Mouse (Mus musculus) neural tube, embryonic 14.5 days (tissue): Measurements from ENCODE around the gene Gng8. TPM values are rescaled to one million over a fixed set of nuclear protein-coding genes. Genes with fewer than 3 reads are reported as not detected.

ENCODE experiments used
- ATAC-seq: fragments of 200-750 bp; cut with Nextera tagmentation; 2 replicates; pipeline ENCODE4 v1.8.0; 2017; ENCODE audit warnings: low read depth, mild to moderate bottlenecking, moderate TSS enrichment, moderate library complexity
- H3K27ac ChIP-seq: fragments of 300-500 bp; sonication (generic); 2 replicates; pipeline ENCODE4 v1.5.1; 2014; ENCODE audit warnings: low read depth, mild to moderate bottlenecking, control low read depth, low read length, moderate library complexity, mixed read lengths
- H3K27me3 ChIP-seq: fragments of 300-500 bp; sonication (generic); 2 replicates; pipeline ENCODE4 v1.6.1; 2014; ENCODE audit warnings: low read length; ENCODE audit not compliant: control insufficient read depth, insufficient read depth
- H3K36me3 ChIP-seq: fragments of 300-500 bp; sonication (generic); 2 replicates; pipeline ENCODE4 v1.6.1; 2014; ENCODE audit warnings: low read length, mixed read lengths; ENCODE audit not compliant: control insufficient read depth, insufficient read depth
- H3K4me1 ChIP-seq: fragments of 300-500 bp; sonication (generic); 2 replicates; pipeline ENCODE4 v1.6.1; 2014; ENCODE audit warnings: low read length; ENCODE audit not compliant: control insufficient read depth, insufficient read depth
- H3K4me2 ChIP-seq: fragments of 300-500 bp; sonication (generic); 2 replicates; pipeline ENCODE4 v1.6.1; 2014; ENCODE audit warnings: mild to moderate bottlenecking, low read depth, low read length, control low read depth
- H3K4me3 ChIP-seq: fragments of 300-500 bp; sonication (generic); 2 replicates; pipeline ENCODE4 v1.5.1; 2014; ENCODE audit warnings: low read depth, low read length, control low read depth, mixed read lengths
- H3K9ac ChIP-seq: fragments of 300-500 bp; sonication (generic); replicated peaks from 2 replicates; pipeline ENCODE4 v1.6.1; 2014; ENCODE audit warnings: low read depth, mild to moderate bottlenecking, control low read depth, low read length, mixed read lengths
- H3K9me3 ChIP-seq: fragments of 300-500 bp; sonication (generic); 2 replicates; pipeline ENCODE4 v1.6.1; 2016; ENCODE audit warnings: low read length; ENCODE audit not compliant: control insufficient read depth
- WGBS: fragments of 180-500 bp; shearing (Covaris S2); extraction: QIAGEN DNeasy Blood & Tissue Kit; methylation state at CpG from one replicate; pipeline ENCODE4 v1.1.7; 2014; 5-methylcytosine and 5-hydroxymethylcytosine counted together
- polyA plus RNA-seq: library from polyadenylated mRNA; unstranded; fragments of >200 nt; fragmentation: Nextera tagmentation; extraction: Ambion mirVana; gene quantifications from 2 replicates; pipeline ENCODE4 v1.2.1, GENCODE M21; 2014

Gng8 gene
- polyA plus RNA-seq, result 0.39 and 9.8 TPM in 2 replicates

DNA sequence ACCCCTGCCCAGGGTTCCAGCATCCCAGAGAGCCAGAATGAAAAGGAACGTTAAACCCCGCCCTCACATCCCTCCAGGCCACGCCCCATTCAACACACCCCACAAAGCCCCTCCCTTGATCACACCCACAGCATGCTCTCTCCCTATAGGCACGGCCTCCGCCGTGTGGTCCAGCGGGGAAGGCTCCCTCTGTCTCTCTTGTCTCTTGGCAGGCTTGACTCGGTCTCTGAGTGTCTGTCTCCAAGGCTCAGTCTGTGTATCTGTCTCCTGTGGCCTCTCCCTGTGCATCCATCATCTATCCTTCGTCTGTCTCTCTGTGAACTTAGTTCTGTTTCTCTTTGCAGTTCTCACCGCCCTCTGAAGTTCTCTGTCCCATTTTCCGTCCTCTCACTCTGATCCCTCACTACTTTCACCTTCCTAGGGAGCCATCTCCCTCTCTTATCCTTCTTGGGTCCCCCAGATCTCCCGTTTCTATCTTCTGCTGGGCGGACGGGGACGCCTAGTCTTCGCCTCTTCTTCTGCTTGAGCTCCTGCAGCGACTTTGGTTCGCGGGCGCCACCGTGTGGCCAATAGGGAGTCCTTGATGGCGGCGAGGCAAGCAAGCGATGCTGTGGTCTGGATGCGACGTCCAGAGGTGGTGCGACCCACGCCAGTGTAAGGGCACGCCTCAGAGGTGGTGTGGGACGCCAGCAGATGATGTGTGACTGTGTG is at the start of gene Gng8:
Gene Gng8, plus strand, starts transcription at position 146 of the 711 bp plus-strand sequence.
- peaks cover 8% of the 10 kb centered on the region for H3K27me3 ChIP-seq
- under 1% methylated on average over 30 of the region's 30 CpGs for WGBS
- H3K27ac ChIP-seq, result no peak within 1 kb of the TSS
- peak within 1 kb of the TSS; percentile 55 for H3K4me2 ChIP-seq
- no peak within 1 kb of the TSS; the same call in 1 of the 2 replicates for H3K9ac ChIP-seq
- peak within 1 kb of the TSS; percentile 20; the same call in 1 of the 2 replicates for H3K4me3 ChIP-seq
- peak; percentile 65 for ATAC-seq
- H3K36me3 ChIP-seq, result no peaks in the 10 kb centered on the region
- H3K4me1 ChIP-seq, result peaks cover 11% of the 10 kb centered on the region; the same call in 1 of the 2 replicates
- no peaks in the 10 kb centered on the region for H3K9me3 ChIP-seq

DNA sequence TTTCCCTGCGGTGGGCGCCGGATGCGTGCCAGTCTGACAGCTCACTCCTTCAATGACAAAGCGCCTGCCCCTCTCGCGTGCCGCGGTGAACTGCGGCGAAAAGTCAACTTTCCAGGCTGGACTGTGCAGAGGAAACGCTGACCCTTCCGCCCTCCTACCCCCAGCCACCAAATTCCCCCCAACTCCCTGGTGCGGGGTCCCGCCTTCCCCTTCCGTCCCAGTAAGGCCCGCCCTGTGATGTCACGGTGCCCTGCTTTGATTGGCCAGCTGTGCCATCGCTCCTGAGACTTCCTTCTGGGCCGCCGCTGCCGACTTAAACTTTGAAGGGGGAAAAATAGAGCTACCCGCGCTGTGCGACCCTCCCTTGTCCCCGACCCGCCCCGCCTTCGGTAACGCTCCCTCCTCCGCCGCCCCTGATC is 48.9 kb upstream of the Gng8 start, which contains the start of gene Prkd2:
Gene Prkd2, plus strand, starts transcription at position 258 of the 419 bp plus-strand sequence.
- WGBS, result under 1% methylated on average over 29 of the region's 32 CpGs
- Histone ChIP-seq H3K36me3 (peaks cover 32% of the 10 kb centered on the region), H3K9ac (peak within 1 kb of the TSS; percentile 58), H3K9me3 (no peaks in the 10 kb centered on the region), H3K27ac (peak within 1 kb of the TSS; percentile 48), H3K4me3 (peak within 1 kb of the TSS; percentile 54), H3K4me1 (peaks cover 15% of the 10 kb centered on the region), H3K4me2 (peak within 1 kb of the TSS; percentile 84), H3K27me3 (no peaks in the 10 kb centered on the region)
- peak; percentile 92 for ATAC-seq

DNA sequence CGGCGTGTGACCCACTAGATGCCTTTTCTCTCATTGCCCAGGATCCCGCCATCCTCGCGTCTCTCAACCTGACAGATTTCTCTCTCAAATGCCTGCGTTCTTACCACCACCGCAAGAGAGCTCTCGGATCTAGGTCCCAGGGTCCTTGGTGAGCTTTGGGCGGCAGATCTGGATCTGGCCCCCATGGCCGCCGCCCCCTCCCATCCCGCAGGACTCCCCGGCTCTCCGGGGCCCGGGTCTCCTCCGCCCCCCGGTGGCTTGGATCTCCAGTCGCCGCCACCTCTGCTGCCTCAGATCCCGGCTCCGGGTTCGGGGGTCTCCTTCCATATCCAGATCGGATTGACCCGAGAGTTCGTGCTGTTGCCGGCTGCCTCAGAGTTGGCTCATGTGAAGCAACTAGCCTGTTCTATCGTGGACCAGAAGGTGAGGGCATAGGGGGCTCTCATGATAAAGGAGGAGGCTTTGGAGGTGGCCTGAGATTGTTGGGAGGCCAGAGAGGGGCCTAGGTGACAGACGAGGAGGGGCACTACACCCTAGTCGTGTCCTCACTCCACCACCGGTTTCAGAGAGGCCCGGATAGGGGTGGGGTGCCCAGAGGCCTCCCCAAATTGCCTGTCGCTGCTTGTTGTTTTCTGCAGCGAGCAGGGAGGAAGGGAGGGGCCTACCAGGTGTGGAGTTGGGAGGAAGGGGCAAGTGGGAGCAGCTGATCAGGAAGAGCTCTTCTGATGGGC is 48.0 kb upstream of the Gng8 start:
- peak; percentile 5; the same call in 1 of the 2 replicates for ATAC-seq
- peak overlapping the region; percentile 58 for H3K9ac ChIP-seq
- H3K9me3 ChIP-seq, result no peaks in the 10 kb centered on the region
- peaks cover 15% of the 10 kb centered on the region for H3K4me1 ChIP-seq
- no peak overlapping the region; the same call in 1 of the 2 replicates for H3K27ac ChIP-seq
- H3K4me2 ChIP-seq, result peak overlapping the region; percentile 84
- H3K27me3 ChIP-seq, result no peaks in the 10 kb centered on the region
- H3K4me3 ChIP-seq, result peak overlapping the region; percentile 54
- 2% methylated on average over 33 of the region's 33 CpGs for WGBS
- H3K36me3 ChIP-seq, result peaks cover 23% of the 10 kb centered on the region

DNA sequence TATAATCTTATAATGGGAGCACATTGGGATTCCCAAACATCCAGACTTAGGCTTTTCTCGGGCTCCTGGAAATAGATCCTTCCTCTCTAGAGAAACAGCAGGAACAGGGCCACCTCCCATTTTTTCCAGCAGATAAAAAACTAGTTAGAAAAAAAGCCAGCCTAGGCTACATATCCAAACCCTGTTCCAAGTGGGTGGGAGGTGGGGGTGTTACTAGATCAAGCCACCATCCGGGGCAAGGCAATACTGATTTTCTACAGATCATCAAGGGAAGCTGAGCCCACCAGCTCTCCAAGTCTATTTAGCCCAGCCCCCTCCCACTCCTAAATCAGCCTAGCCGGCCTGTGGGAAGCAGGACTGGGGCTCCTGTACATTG is 46.9 kb upstream of the Gng8 start:
- H3K27ac ChIP-seq, result no peak overlapping the region

DNA sequence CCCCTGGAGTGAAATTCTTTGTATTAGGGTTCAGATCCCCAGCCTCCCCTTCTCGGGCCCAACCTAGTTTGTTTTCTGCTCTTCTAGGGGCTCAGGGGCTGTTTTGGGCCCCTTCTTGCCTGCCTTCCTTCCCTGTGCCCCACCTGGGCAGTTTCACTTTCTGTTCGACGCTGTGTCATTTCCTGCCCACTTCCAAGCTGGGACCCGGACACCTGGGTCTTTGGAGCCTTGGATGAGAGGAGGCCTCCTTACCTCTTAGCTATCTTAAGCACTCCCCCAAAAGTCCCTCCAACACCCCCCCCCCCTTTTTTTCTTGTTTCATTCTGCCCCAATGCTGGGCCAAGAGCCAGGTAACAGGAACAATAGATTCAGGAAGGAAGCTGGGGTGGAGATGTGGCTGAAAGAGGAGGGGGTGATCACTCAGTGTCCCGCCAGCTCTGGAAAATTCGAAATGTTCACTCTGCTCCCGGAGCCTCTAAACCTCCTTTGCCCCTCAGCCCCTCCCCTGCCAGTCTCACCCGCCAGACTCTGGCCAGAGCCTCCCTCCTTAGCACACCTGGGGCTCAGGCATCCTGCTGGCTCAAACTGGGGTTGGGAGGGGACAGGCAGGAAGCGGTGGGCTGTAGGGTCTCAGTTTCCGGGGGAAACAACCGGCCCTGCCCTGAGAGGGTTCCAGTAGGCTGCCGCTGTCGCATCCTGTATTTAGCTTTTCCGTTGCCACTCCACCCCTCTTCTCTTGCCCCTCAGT is 46.3 kb upstream of the Gng8 start:
- peak overlapping the region; percentile 17; the same call in 1 of the 2 replicates for H3K4me2 ChIP-seq
- H3K4me3 ChIP-seq, result no peak overlapping the region; the same call in 1 of the 2 replicates
- H3K9ac ChIP-seq, result peak overlapping the region; percentile 22; the same call in 1 of the 2 replicates
- WGBS, result 41% methylated on average over 14 of the region's 14 CpGs
- H3K27ac ChIP-seq, result no peak overlapping the region
- H3K9me3 ChIP-seq, result no peaks in the 10 kb centered on the region
- peaks cover 15% of the 10 kb centered on the region for H3K4me1 ChIP-seq
- ATAC-seq, result no peak
- no peaks in the 10 kb centered on the region for H3K27me3 ChIP-seq
- H3K36me3 ChIP-seq, result peaks cover 7% of the 10 kb centered on the region

More for the DNA sequence above, 46.9 kb upstream of the Gng8 start:
- Histone ChIP-seq H3K4me2 (peak overlapping the region; percentile 84; the same call in 1 of the 2 replicates), H3K27me3 (no peaks in the 10 kb centered on the region), H3K4me1 (peaks cover 15% of the 10 kb centered on the region), H3K9ac (peak overlapping the region; percentile 22; the same call in 1 of the 2 replicates), H3K9me3 (no peaks in the 10 kb centered on the region), H3K36me3 (peaks cover 12% of the 10 kb centered on the region), H3K4me3 (no peak overlapping the region; the same call in 1 of the 2 replicates)
- WGBS, result 59% methylated on average over 3 of the region's 3 CpGs
- no peak for ATAC-seq

DNA sequence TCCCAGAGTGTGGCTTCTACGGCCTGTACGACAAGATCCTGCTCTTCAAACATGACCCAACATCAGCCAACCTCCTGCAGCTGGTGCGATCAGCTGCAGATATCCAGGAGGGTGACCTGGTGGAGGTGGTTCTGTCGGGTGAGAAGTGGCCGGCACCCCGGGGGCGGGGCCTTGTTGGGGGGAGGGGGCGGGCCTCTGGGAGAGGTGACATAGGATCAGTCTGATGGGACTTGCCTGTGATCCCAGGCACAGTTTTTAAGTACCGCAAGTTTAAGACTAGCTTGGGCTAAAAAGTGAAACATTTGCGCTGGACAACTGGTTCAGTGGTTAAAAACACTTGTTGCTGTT is 45.8 kb upstream of the Gng8 start:
- Histone ChIP-seq H3K4me1 (peaks cover 15% of the 10 kb centered on the region), H3K27ac (no peak overlapping the region), H3K9ac (no peak overlapping the region), H3K4me2 (0 out of 2 replicates have a peak overlapping the region, but pooled peaks have one; percentile 17), H3K27me3 (no peaks in the 10 kb centered on the region), H3K4me3 (no peak overlapping the region), H3K9me3 (no peaks in the 10 kb centered on the region), H3K36me3 (peaks cover 1% of the 10 kb centered on the region; the same call in 1 of the 2 replicates)
- no peak for ATAC-seq
- WGBS, result 39% methylated on average over 10 of the region's 10 CpGs

DNA sequence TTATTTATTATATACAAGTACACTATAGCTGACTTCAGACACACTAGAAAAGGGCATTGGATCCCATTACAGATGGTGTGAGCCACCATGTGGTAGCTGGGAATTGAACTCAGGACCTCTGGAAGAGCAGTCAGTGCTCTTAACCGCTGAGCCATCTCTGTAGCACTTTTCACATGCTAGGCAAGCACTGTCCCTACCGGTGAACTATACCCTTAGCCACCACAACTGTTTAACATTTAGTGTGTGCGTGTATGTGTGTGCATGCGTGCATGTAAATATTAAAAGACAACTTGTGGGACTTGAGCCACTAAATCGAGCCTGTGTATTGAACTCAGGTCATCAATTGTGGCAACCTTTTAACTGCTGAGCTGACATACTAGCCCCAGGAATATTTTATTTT is 44.8 kb upstream of the Gng8 start:
- H3K4me2 ChIP-seq, result no peak overlapping the region
- 96% methylated on average over 5 of the region's 5 CpGs for WGBS
- peaks cover 15% of the 10 kb centered on the region for H3K4me1 ChIP-seq
- H3K4me3 ChIP-seq, result no peak overlapping the region
- H3K27ac ChIP-seq, result no peak overlapping the region
- no peak overlapping the region for H3K9ac ChIP-seq
- no peak for ATAC-seq
- H3K36me3 ChIP-seq, result no peaks in the 10 kb centered on the region
- H3K27me3 ChIP-seq, result no peaks in the 10 kb centered on the region
- no peaks in the 10 kb centered on the region for H3K9me3 ChIP-seq

DNA sequence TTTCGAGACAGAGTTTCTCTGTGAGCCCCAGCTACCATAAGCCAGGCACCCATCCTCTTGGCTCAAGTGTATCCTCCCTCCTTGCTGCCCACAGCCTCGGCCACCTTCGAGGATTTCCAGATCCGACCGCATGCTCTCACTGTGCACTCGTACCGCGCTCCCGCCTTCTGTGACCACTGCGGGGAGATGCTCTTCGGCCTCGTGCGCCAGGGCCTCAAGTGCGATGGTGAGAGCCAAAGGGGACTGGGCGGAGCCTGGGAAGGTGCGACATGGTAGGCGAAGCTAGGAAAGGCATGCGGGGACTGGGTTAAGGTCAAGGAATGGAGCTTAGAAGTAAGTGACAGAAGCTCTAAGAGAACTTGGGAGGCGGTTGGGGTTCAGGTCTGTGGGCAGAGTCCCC is 44.1 kb upstream of the Gng8 start:
- peaks cover 11% of the 10 kb centered on the region for H3K4me1 ChIP-seq
- H3K36me3 ChIP-seq, result no peaks in the 10 kb centered on the region
- H3K4me2 ChIP-seq, result no peak overlapping the region
- H3K27ac ChIP-seq, result no peak overlapping the region
- H3K9me3 ChIP-seq, result no peaks in the 10 kb centered on the region
- ATAC-seq, result no peak
- H3K27me3 ChIP-seq, result no peaks in the 10 kb centered on the region
- WGBS, result 91% methylated on average over 19 of the region's 19 CpGs
- no peak overlapping the region for H3K9ac ChIP-seq
- no peak overlapping the region for H3K4me3 ChIP-seq
